Mouse (Mus musculus) midbrain, postnatal 0 days (tissue): Measurements from ENCODE around the gene Olfr1416. TPM values are rescaled to one million over a fixed set of nuclear protein-coding genes. Genes with fewer than 3 reads are reported as not detected.
"Not testable (repeated sequence)": the region's sequence is repeated elsewhere in the genome, so short reads cannot be mapped to it uniquely, and the experiment has no call there.

ENCODE experiments used
- ATAC-seq: fragments of 200-750 bp; cut with Nextera tagmentation; 2 replicates; pipeline ENCODE4 v1.8.0; 2017; ENCODE audit warnings: moderate number of reproducible peaks, mild to moderate bottlenecking, moderate TSS enrichment, moderate library complexity; ENCODE audit not compliant: low FRiP score
- DNase-seq: peaks from one replicate; pipeline ENCODE4 v3.0.0-alpha.2; 2015; ENCODE audit warnings: low spot score
- H3K27ac ChIP-seq: fragments of 300-500 bp; sonication (generic); 2 replicates; pipeline ENCODE4 v1.5.1; 2014; ENCODE audit warnings: low read depth, mild to moderate bottlenecking, low read length, mixed read lengths
- H3K27me3 ChIP-seq: fragments of 300-500 bp; sonication (generic); 2 replicates; pipeline ENCODE4 v1.6.1; 2014; ENCODE audit warnings: low read length, control low read depth, mixed read lengths; ENCODE audit not compliant: insufficient read depth
- H3K36me3 ChIP-seq: fragments of 300-500 bp; sonication (generic); 2 replicates; pipeline ENCODE4 v1.6.1; 2014; ENCODE audit warnings: low read length, control low read depth, mixed read lengths; ENCODE audit not compliant: insufficient read depth
- H3K4me1 ChIP-seq: fragments of 300-500 bp; sonication (generic); 2 replicates; pipeline ENCODE4 v1.6.1; 2014; ENCODE audit warnings: mild to moderate bottlenecking, control low read depth, antibody characterized with exemption, low read length, mixed read lengths; ENCODE audit not compliant: insufficient read depth
- H3K4me2 ChIP-seq: fragments of 300-500 bp; sonication (generic); 2 replicates; pipeline ENCODE4 v1.6.1; 2014; ENCODE audit warnings: low read depth, mild to moderate bottlenecking, low read length, mixed read lengths; ENCODE audit not compliant: poor library complexity, severe bottlenecking
- H3K4me3 ChIP-seq: fragments of 300-500 bp; sonication (generic); 2 replicates; pipeline ENCODE4 v1.5.1; 2014; ENCODE audit warnings: low read depth, mild to moderate bottlenecking, low read length, moderate library complexity
- H3K9ac ChIP-seq: fragments of 300-500 bp; sonication (generic); replicated peaks from 2 replicates; pipeline ENCODE4 v1.6.1; 2014; ENCODE audit warnings: mild to moderate bottlenecking, low read length, moderate library complexity, mixed read lengths; ENCODE audit not compliant: poor library complexity, severe bottlenecking
- H3K9me3 ChIP-seq: fragments of 300-500 bp; sonication (generic); 2 replicates; pipeline ENCODE4 v1.6.1; 2016; ENCODE audit warnings: low read length, control low read depth
- CTCF ChIP-seq: IDR thresholded peaks from 2 replicates; pipeline ENCODE4 v1.5.1; 2016; ENCODE audit warnings: antibody characterized with exemption, mild to moderate bottlenecking
- WGBS: fragments of 180-500 bp; shearing (Covaris S2); extraction: QIAGEN DNeasy Blood & Tissue Kit; methylation state at CpG from one replicate; pipeline ENCODE4 v1.1.7; 2014; 5-methylcytosine and 5-hydroxymethylcytosine counted together
- polyA plus RNA-seq: library from polyadenylated mRNA; unstranded; fragments of >200 nt; fragmentation: Nextera tagmentation; extraction: Ambion mirVana; gene quantifications from 2 replicates; pipeline ENCODE4 v1.2.1, GENCODE M21; 2015
- total RNA-seq: library from RNA; depleted of rRNA; stranded (reverse); fragments of >200 nt; gene quantifications from 2 replicates; pipeline ENCODE4 v1.2.3, GENCODE M21; 2014; rRNA removed

Olfr1416 gene
- not detected in 2 replicates for total RNA-seq
- not detected in 2 replicates for polyA plus RNA-seq

DNA sequence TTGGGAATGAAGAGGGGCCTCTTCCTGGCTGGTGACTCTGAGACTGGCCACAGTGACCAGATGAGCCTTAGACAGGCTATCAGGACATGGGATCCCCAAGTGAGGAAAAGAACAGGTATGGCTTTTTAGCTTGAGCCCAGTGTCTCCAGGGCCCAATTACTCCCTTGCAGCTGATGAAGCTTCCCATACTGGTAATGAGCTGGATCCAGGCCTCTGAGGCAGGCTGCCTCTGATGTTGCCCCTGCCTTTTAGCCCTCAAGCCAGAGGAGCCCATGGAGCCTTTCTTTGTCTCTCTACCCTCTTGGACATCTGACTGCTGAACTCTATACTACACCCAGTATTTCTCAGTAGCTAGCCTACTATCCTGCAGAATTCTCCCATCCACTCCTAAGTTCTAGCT, at the start of gene Olfr1416:
Gene Olfr1416 (minus strand): TSS at position 101 of the 400 bp plus-strand sequence.
- Histone ChIP-seq H3K9me3 (0 out of 2 replicates have a peak, but pooled peaks cover 4% of the 10 kb centered on the region), H3K4me3 (no peak within 1 kb of the TSS), H3K4me2 (no peak within 1 kb of the TSS), H3K9ac (no peak within 1 kb of the TSS), H3K36me3 (no peaks in the 10 kb centered on the region), H3K27ac (no peak within 1 kb of the TSS), H3K4me1 (no peaks in the 10 kb centered on the region), H3K27me3 (no peaks in the 10 kb centered on the region)
- ATAC-seq (no peak), DNase-seq (no peak)
- TF ChIP-seq CTCF: no peak

DNA sequence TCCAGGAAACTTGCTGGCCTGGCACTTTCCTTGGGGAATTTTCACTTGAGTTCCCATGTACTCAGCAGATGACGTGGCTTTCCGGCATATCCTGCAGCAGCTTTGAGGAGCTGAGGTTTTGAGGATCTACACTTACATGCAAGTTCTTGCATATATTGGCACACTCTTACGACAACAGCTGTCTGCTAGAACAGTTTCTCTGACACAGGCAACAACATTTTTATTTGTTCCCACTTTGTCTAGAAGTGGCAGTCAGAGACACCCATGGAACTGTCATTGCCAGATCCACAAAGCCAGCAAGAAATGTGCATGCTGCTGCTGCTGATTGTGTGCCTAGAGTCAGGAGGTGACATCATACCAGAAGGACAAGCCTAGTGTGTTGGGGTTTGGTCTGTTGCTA, 38.9 kb upstream of the Olfr1416 start:
- TF ChIP-seq CTCF: no peak
- H3K4me2 ChIP-seq: no peak overlapping the region
- H3K9me3 ChIP-seq: no peaks in the 10 kb centered on the region
- ATAC-seq: no peak
- H3K36me3 ChIP-seq: no peaks in the 10 kb centered on the region
- no peaks in the 10 kb centered on the region for H3K27me3 ChIP-seq
- WGBS: 85% methylated on average over 3 of the region's 3 CpGs
- no peak for DNase-seq
- no peak overlapping the region for H3K27ac ChIP-seq
- H3K9ac ChIP-seq: no peak overlapping the region
- no peak overlapping the region for H3K4me3 ChIP-seq
- no peaks in the 10 kb centered on the region for H3K4me1 ChIP-seq

DNA sequence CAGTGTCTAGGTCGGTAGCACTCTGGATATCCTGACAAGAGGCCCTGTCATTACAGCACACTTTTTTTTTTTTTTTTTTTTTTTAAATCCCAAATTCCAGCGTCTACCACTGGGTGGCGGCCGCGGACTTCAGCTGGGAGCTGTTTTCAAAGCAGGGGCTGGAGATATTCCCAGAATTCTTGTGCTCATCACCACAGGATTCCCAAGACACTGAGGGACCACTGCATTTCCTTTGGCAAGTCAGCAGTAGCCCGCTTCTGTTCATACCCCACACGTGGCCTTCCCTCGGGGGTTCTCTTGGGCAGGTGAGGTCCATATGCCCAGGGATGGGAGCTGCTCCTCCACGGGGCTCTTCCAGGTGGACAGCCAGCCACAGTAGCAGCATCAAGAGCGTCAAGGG, 36.5 kb upstream of the Olfr1416 start:
- Histone ChIP-seq H3K36me3 (no peaks in the 10 kb centered on the region), H3K4me3 (no peak overlapping the region), H3K9me3 (no peaks in the 10 kb centered on the region), H3K4me1 (no peaks in the 10 kb centered on the region), H3K4me2 (0 out of 2 replicates have a peak overlapping the region, but pooled peaks have one; percentile 26), H3K9ac (0 out of 2 replicates have a peak overlapping the region, but pooled peaks have one; percentile 44), H3K27me3 (no peaks in the 10 kb centered on the region), H3K27ac (no peak overlapping the region; the same call in 1 of the 2 replicates)
- 0 out of 2 replicates have a peak, but pooled peaks have one; percentile 52 for ATAC-seq
- WGBS: 17% methylated on average over 10 of the region's 10 CpGs
- peak; percentile 82 for DNase-seq
- TF ChIP-seq CTCF: peak; percentile 83

DNA sequence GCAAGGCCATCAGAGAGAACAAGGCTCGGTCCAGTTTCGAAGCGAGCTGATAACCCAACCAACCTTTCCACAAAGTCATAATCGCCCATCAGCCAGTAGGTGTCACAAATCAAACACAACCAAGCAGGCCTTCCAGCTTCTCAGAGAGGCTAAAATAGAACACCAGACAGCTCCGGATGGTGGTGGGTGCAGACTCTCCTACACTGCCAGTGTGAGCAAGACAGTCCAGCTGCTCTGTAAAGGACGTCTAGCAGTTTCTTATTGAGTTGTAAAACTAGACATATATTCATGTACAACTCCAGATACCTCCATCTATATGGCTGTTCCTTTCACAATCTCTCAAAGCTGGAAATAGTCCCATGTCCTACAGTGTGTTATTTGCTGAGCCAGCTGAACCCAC, 34.1 kb upstream of the Olfr1416 start:
- no peak for DNase-seq
- H3K9ac ChIP-seq: no peak overlapping the region
- no peak overlapping the region for H3K4me2 ChIP-seq
- H3K36me3 ChIP-seq: no peaks in the 10 kb centered on the region
- H3K27me3 ChIP-seq: no peaks in the 10 kb centered on the region
- H3K4me1 ChIP-seq: no peaks in the 10 kb centered on the region
- H3K9me3 ChIP-seq: no peaks in the 10 kb centered on the region
- WGBS: 81% methylated on average over 6 of the region's 6 CpGs
- ATAC-seq: no peak
- H3K4me3 ChIP-seq: no peak overlapping the region
- TF ChIP-seq CTCF: no peak
- H3K27ac ChIP-seq: no peak overlapping the region

DNA sequence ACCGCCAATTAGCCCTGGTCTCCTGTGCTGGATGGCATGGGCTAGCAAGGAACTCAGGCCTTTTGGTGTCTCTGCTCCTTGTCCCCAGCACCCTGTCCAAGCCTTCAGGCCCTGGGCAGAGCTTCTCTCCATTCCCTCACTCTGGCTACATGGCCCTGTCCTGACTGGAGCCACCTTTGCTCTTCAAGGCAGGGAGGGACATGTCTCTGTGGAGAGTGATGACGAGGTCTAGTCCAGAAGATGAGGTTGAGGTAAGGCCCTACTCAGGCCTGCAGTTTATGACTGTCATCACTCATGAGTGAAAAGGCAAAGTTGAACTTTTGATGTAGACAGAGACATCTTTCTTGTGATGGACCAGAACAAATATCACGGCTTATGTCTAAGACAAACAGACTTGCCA, 33.6 kb upstream of the Olfr1416 start, which contains the start of gene Olfr1414:
Gene Olfr1414 (minus strand): TSS at position 101 of the 400 bp plus-strand sequence.
- Histone ChIP-seq H3K4me2 (no peak within 1 kb of the TSS), H3K9ac (no peak within 1 kb of the TSS), H3K36me3 (no peaks in the 10 kb centered on the region), H3K27ac (no peak within 1 kb of the TSS), H3K27me3 (no peaks in the 10 kb centered on the region), H3K4me1 (no peaks in the 10 kb centered on the region), H3K4me3 (no peak within 1 kb of the TSS), H3K9me3 (no peaks in the 10 kb centered on the region)
- DNase-seq (no peak), ATAC-seq (no peak)
- 87% methylated on average over 3 of the region's 3 CpGs for WGBS
- no peak for TF ChIP-seq CTCF

DNA sequence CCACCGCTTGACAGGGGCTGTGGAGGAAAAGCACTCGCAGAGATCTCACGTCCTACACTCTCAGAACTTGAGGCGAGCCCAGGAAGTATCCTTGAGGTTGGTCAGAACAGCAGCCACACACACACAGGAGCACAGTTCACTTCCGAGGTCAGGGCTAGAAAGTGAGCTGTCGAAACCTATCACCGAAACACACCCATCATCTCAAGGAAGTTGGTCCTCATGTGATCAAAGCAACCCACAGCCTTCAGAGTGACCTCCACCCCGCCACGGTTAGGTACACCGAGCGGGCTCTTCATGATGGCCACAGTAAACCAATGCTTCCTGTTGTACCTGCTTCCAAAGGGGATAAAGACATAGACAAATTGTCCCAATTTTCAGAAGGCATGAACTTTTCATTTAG, 30.5 kb upstream of the Olfr1416 start:
- DNase-seq: no peak
- Histone ChIP-seq H3K27ac (no peak overlapping the region), H3K4me1 (no peaks in the 10 kb centered on the region), H3K36me3 (no peaks in the 10 kb centered on the region), H3K4me2 (no peak overlapping the region), H3K4me3 (no peak overlapping the region), H3K27me3 (no peaks in the 10 kb centered on the region), H3K9ac (no peak overlapping the region), H3K9me3 (no peaks in the 10 kb centered on the region)
- WGBS: 86% methylated on average over 11 of the region's 11 CpGs
- ATAC-seq: no peak
- no peak for TF ChIP-seq CTCF

DNA sequence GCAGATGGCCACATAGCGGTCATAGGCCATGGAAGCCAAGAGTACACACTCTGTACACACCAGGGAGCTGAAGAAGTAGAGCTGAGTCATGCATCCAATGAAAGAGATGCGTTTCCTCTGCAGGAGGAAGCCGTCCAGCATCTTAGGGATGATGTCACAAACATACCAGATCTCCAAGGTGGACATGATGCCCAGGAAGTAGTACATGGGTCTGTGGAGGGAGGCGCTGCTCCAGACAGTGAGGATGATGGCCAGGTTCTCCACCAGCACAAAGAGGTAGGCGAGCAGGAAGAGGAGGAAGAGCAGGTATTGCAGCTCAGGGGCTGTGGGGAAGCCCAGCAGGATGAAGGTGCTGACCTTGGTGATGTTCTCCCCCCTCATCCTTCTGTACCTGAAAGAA, 26.7 kb upstream of the Olfr1416 start:
- not testable (repeated sequence) for H3K36me3 ChIP-seq, H3K4me3 ChIP-seq, ATAC-seq, H3K9me3 ChIP-seq, H3K9ac ChIP-seq, H3K27me3 ChIP-seq, DNase-seq, H3K4me2 ChIP-seq, H3K4me1 ChIP-seq, H3K27ac ChIP-seq
- 91% methylated on average over 4 of the region's 5 CpGs for WGBS
